Mouse (Mus musculus) spleen, adult 2 months (tissue): ENCODE data around the gene Amt.

Experiments used
- CTCF ChIP-seq: fragments of 200-500 bp; IDR thresholded peaks from 2 replicates; pipeline ENCODE4 v1.5.1; 2011; ENCODE audit warnings: mild to moderate bottlenecking, inconsistent platforms; ENCODE audit not compliant: insufficient read depth, insufficient read length, insufficient replicate concordance; ENCODE audit errors: extremely low read depth
- POLR2A ChIP-seq: fragments of 200-500 bp; IDR thresholded peaks from 2 replicates; pipeline ENCODE4 v1.6.1; 2011; ENCODE audit warnings: low read depth, low read length, inconsistent platforms

DNA sequence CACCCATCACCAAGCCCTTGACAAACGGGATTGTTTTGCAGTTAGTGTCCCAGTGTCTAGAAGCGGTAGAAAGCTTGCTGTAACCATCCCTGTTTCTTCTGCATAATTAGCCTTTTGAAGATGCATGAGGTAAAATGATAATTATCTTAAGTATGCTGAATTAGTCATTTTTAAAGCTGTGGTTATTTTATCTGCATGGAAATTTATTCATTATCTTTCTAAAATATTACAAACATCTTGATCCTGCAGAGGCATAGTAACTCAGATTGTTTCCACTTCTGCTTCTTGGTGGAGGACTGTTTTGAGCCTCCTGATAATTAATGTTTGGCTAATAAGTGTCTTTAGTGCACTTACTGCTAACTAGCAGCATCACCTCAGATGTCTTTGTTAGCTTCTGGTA, 21.8 kb downstream of the Amt start:
- TF ChIP-seq POLR2A (no peak), CTCF (no peak)
